Mouse (Mus musculus): Measurements from ENCODE around the gene Axin1. TPM values are rescaled to one million over a fixed set of nuclear protein-coding genes. Genes with fewer than 3 reads are reported as not detected.

Gene Axin1
- polyA plus RNA-seq, 1 experiment from 2014 or later: 6.6 TPM

GRCm38 (mm10) chr17:26201998-26202397 lies 63.5 kb downstream of the Axin1 start:
- Histone ChIP-seq H3K9me3 (ENCODE audit: control insufficient read depth, low read length) (no peaks in the 10 kb centered on the region), H3K4me3 (ENCODE audit: low read length) (no peak overlapping the region), H3K4me1 (ENCODE audit: control insufficient read depth, insufficient read depth, low read length) (peaks cover 15% of the 10 kb centered on the region), H3K36me3 (ENCODE audit: control insufficient read depth, insufficient read depth, low read length) (peaks cover 2% of the 10 kb centered on the region; the same call in 1 of the 2 replicates), H3K27ac (ENCODE audit: low read length) (no peak overlapping the region), H3K9ac (ENCODE audit: low read depth, low read length) (no peak overlapping the region), H3K27me3 (replicated peaks; ENCODE audit: control insufficient read depth, insufficient read depth, low read length) (peaks cover 16% of the 10 kb centered on the region; the same call in 1 of the 2 replicates), H3K4me2 (ENCODE audit: low read depth, low read length) (no peak overlapping the region)
- ATAC-seq: no peak

GRCm38 (mm10) chr17:26202737-26203136 lies 64.2 kb downstream of the Axin1 start, which contains the start of gene Rgs11:
Rgs11 (plus strand) TSS chr17:26202951.
- H3K9ac ChIP-seq (ENCODE audit: low read depth, low read length): peak within 1 kb of the TSS; percentile 61
- peak within 1 kb of the TSS; percentile 94 for H3K4me2 ChIP-seq (ENCODE audit: low read depth, low read length)
- peaks cover 16% of the 10 kb centered on the region; the same call in 1 of the 2 replicates for H3K27me3 ChIP-seq (replicated peaks; ENCODE audit: control insufficient read depth, insufficient read depth, low read length)
- no peak within 1 kb of the TSS for H3K27ac ChIP-seq (ENCODE audit: low read length)
- H3K9me3 ChIP-seq (ENCODE audit: control insufficient read depth, low read length): no peaks in the 10 kb centered on the region
- peaks cover 15% of the 10 kb centered on the region for H3K4me1 ChIP-seq (ENCODE audit: control insufficient read depth, insufficient read depth, low read length)
- WGBS: 2% methylated on average over 22 of the region's 22 CpGs
- peak; percentile 35; the same call in 1 of the 2 replicates for ATAC-seq
- H3K36me3 ChIP-seq (ENCODE audit: control insufficient read depth, insufficient read depth, low read length): peaks cover 2% of the 10 kb centered on the region; the same call in 1 of the 2 replicates
- peak within 1 kb of the TSS; percentile 58 for H3K4me3 ChIP-seq (ENCODE audit: low read length)

GRCm38 (mm10) chr17:26203321-26203811 lies 64.9 kb downstream of the Axin1 start:
- no peak; the same call in 1 of the 2 replicates for ATAC-seq
- Histone ChIP-seq H3K4me3 (ENCODE audit: low read length) (peak overlapping the region; percentile 58), H3K27me3 (replicated peaks; ENCODE audit: control insufficient read depth, insufficient read depth, low read length) (peaks cover 16% of the 10 kb centered on the region; the same call in 1 of the 2 replicates), H3K4me1 (ENCODE audit: control insufficient read depth, insufficient read depth, low read length) (peaks cover 15% of the 10 kb centered on the region), H3K4me2 (ENCODE audit: low read depth, low read length) (peak overlapping the region; percentile 94), H3K36me3 (ENCODE audit: control insufficient read depth, insufficient read depth, low read length) (no peaks in the 10 kb centered on the region), H3K9ac (ENCODE audit: low read depth, low read length) (peak overlapping the region; percentile 61), H3K27ac (ENCODE audit: low read length) (no peak overlapping the region), H3K9me3 (ENCODE audit: control insufficient read depth, low read length) (no peaks in the 10 kb centered on the region)
- 1% methylated on average over 30 of the region's 30 CpGs for WGBS

GRCm38 (mm10) chr17:26204766-26205165 lies 66.3 kb downstream of the Axin1 start:
- peaks cover 16% of the 10 kb centered on the region; the same call in 1 of the 2 replicates for H3K27me3 ChIP-seq (replicated peaks; ENCODE audit: control insufficient read depth, insufficient read depth, low read length)
- H3K4me2 ChIP-seq (ENCODE audit: low read depth, low read length): no peak overlapping the region

DNA sequence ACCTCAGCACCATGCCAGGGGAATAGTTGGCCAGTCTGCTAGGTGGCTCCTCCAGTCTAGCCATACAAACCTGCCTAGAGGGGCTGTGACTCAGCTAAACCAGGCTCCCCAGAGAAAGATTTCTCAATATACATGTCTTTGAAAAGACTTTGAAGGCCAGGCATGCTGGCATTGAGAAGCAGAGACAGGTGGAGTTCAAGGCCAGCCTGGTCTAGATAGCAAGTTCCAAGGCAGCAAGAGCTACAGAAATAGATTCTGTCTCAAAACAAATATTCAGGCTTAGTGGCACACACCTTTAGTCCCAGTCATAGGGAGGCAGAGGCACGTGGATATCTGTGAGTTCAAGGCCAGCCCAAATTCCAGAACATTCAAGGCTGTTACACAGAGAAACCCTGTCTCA lies 67.9 kb downstream of the Axin1 start:
- peaks cover 10% of the 10 kb centered on the region; the same call in 1 of the 2 replicates for H3K27me3 ChIP-seq (replicated peaks; ENCODE audit: control insufficient read depth, insufficient read depth, low read length)
- H3K9ac ChIP-seq (ENCODE audit: low read depth, low read length): no peak overlapping the region
- H3K27ac ChIP-seq (ENCODE audit: low read length): no peak overlapping the region
- 43% methylated on average over 1 of the region's 1 CpGs for WGBS
- H3K4me2 ChIP-seq (ENCODE audit: low read depth, low read length): no peak overlapping the region
- H3K9me3 ChIP-seq (ENCODE audit: control insufficient read depth, low read length): no peaks in the 10 kb centered on the region
- no peak for ATAC-seq
- no peaks in the 10 kb centered on the region for H3K36me3 ChIP-seq (ENCODE audit: control insufficient read depth, insufficient read depth, low read length)
- H3K4me3 ChIP-seq (ENCODE audit: low read length): no peak overlapping the region
- H3K4me1 ChIP-seq (ENCODE audit: control insufficient read depth, insufficient read depth, low read length): peaks cover 5% of the 10 kb centered on the region; the same call in 1 of the 2 replicates

More at GRCm38 (mm10) chr17:26204766-26205165, 66.3 kb downstream of the Axin1 start:
- no peaks in the 10 kb centered on the region for H3K9me3 ChIP-seq (ENCODE audit: control insufficient read depth, low read length)
- no peak overlapping the region for H3K4me3 ChIP-seq (ENCODE audit: low read length)
- no peak for ATAC-seq
- no peak overlapping the region for H3K9ac ChIP-seq (ENCODE audit: low read depth, low read length)
- no peaks in the 10 kb centered on the region for H3K36me3 ChIP-seq (ENCODE audit: control insufficient read depth, insufficient read depth, low read length)
- H3K27ac ChIP-seq (ENCODE audit: low read length): no peak overlapping the region
- 46% methylated on average over 11 of the region's 11 CpGs for WGBS
- peaks cover 15% of the 10 kb centered on the region for H3K4me1 ChIP-seq (ENCODE audit: control insufficient read depth, insufficient read depth, low read length)

GRCm38 (mm10) chr17:26207686-26208085 lies 69.2 kb downstream of the Axin1 start, which contains the start of gene Arhgdig:
Arhgdig (minus strand) TSS chr17:26207786.
- Histone ChIP-seq H3K27ac (ENCODE audit: low read length) (no peak within 1 kb of the TSS), H3K36me3 (ENCODE audit: control insufficient read depth, insufficient read depth, low read length) (no peaks in the 10 kb centered on the region), H3K9ac (ENCODE audit: low read depth, low read length) (no peak within 1 kb of the TSS), H3K4me1 (ENCODE audit: control insufficient read depth, insufficient read depth, low read length) (0 out of 2 replicates have a peak, but pooled peaks cover 3% of the 10 kb centered on the region), H3K4me3 (ENCODE audit: low read length) (no peak within 1 kb of the TSS), H3K4me2 (ENCODE audit: low read depth, low read length) (no peak within 1 kb of the TSS), H3K9me3 (ENCODE audit: control insufficient read depth, low read length) (no peaks in the 10 kb centered on the region), H3K27me3 (replicated peaks; ENCODE audit: control insufficient read depth, insufficient read depth, low read length) (no peaks in the 10 kb centered on the region; the same call in 1 of the 2 replicates)
- 91% methylated on average over 12 of the region's 12 CpGs for WGBS
- no peak for ATAC-seq

DNA sequence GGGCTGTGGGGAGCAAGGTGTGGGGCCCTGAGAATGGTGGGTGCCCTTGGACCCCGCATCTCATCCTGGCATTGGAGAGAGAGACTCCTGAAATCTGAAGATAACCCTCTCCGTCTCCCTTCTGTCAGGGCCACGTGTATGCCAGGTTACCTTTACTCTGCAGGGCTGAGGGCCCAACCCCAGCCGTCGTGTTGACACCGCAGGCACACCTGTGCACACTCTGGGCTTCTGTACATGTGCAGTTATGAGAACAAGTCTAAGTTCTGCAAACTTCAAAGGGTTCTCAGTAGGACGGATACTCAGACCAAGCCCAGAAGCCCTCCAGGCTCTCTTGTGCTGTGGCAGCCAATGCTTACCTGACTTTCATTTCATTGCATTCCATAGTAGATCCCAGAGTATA lies 73.8 kb downstream of the Axin1 start:
- Histone ChIP-seq H3K4me2 (ENCODE audit: low read depth, low read length) (no peak overlapping the region), H3K9me3 (ENCODE audit: control insufficient read depth, low read length) (no peaks in the 10 kb centered on the region), H3K9ac (ENCODE audit: low read depth, low read length) (no peak overlapping the region), H3K4me1 (ENCODE audit: control insufficient read depth, insufficient read depth, low read length) (no peaks in the 10 kb centered on the region), H3K36me3 (ENCODE audit: control insufficient read depth, insufficient read depth, low read length) (no peaks in the 10 kb centered on the region), H3K4me3 (ENCODE audit: low read length) (no peak overlapping the region), H3K27ac (ENCODE audit: low read length) (no peak overlapping the region), H3K27me3 (replicated peaks; ENCODE audit: control insufficient read depth, insufficient read depth, low read length) (no peaks in the 10 kb centered on the region)
- ATAC-seq: peak; percentile 55
- 87% methylated on average over 7 of the region's 7 CpGs for WGBS

GRCm38 (mm10) chr17:26212681-26213080 lies 74.2 kb downstream of the Axin1 start:
- H3K27me3 ChIP-seq (replicated peaks; ENCODE audit: control insufficient read depth, insufficient read depth, low read length): no peaks in the 10 kb centered on the region
- H3K9ac ChIP-seq (ENCODE audit: low read depth, low read length): no peak overlapping the region
- no peaks in the 10 kb centered on the region for H3K4me1 ChIP-seq (ENCODE audit: control insufficient read depth, insufficient read depth, low read length)
- 85% methylated on average over 11 of the region's 11 CpGs for WGBS
- no peak overlapping the region for H3K4me2 ChIP-seq (ENCODE audit: low read depth, low read length)
- no peaks in the 10 kb centered on the region for H3K9me3 ChIP-seq (ENCODE audit: control insufficient read depth, low read length)
- peak; percentile 75 for ATAC-seq
- no peak overlapping the region for H3K27ac ChIP-seq (ENCODE audit: low read length)
- no peak overlapping the region for H3K4me3 ChIP-seq (ENCODE audit: low read length)
- H3K36me3 ChIP-seq (ENCODE audit: control insufficient read depth, insufficient read depth, low read length): no peaks in the 10 kb centered on the region

- Histone ChIP-seq H3K27ac (ENCODE audit: low read length) (no peak overlapping the region), H3K9ac (ENCODE audit: low read depth, low read length) (no peak overlapping the region), H3K9me3 (ENCODE audit: control insufficient read depth, low read length) (no peaks in the 10 kb centered on the region), H3K36me3 (ENCODE audit: control insufficient read depth, insufficient read depth, low read length) (no peaks in the 10 kb centered on the region), H3K4me3 (ENCODE audit: low read length) (no peak overlapping the region), H3K27me3 (replicated peaks; ENCODE audit: control insufficient read depth, insufficient read depth, low read length) (no peaks in the 10 kb centered on the region), H3K4me2 (ENCODE audit: low read depth, low read length) (no peak overlapping the region), H3K4me1 (ENCODE audit: control insufficient read depth, insufficient read depth, low read length) (peaks cover 9% of the 10 kb centered on the region; the same call in 1 of the 2 replicates)
- ATAC-seq: peak; percentile 56
- 55% methylated on average over 2 of the region's 2 CpGs for WGBS
Observed at GRCm38 (mm10) chr17:26221508-26221907, 83.0 kb downstream of the Axin1 start.
